Mouse (Mus musculus) left cerebral cortex, postnatal 10 days (tissue): ENCODE measurements around the gene Hexim1. TPM values are rescaled to one million over a fixed set of nuclear protein-coding genes. Genes with fewer than 3 reads are reported as not detected.

ENCODE experiments used
- DNase-seq, 2 experiments: peaks; one replicate each; pipeline ENCODE4 v3.0.0; 2021 to 2022; ENCODE audit warnings: low spot score in 2 of 2, mixed read lengths in 1 of 2; ENCODE audit errors: extremely low spot score in 1 of 2
- intact Hi-C: fragments of 180-260 bp; cut with DNase I; formaldehyde crosslinking; loops from one replicate; pipeline ENCODE4 v1.15.1; 2025
- total RNA-seq, 2 experiments: library from RNA; stranded (reverse); gene quantifications; 2 replicates each; pipeline ENCODE4 v1.2.3; 2021

Gene Hexim1
- total RNA-seq, 2 experiments from 2014 or later, result 31.8 to 33.9 TPM

- no peak for DNase-seq
- intact Hi-C loops, result no loop called here
These were observed 2.3 kb upstream of the Hexim1 start for GRCm38 (mm10) chr11:103113771-103114170.

GRCm38 (mm10) chr11:103114270-103114943 is 1.6 kb upstream of the Hexim1 start:
- intact Hi-C loops, result no loop called here
- no peak for DNase-seq

GRCm38 (mm10) chr11:103115163-103116007 is 646 bp upstream of the Hexim1 start:
- intact Hi-C loops, result loop anchor here (2.0 kb wide), 2 partner anchors 17 to 43 kb away; partner anchors contain the start of gene Hexim2
- DNase-seq, result peak; percentile 84 to 88

GRCm38 (mm10) chr11:103116959-103117590 is 1.0 kb downstream of the Hexim1 start:
- intact Hi-C loops, result loop anchor here (2.0 kb wide), 2 partner anchors 16 to 42 kb away; partner anchors contain the start of gene Hexim2
- DNase-seq, result peak; percentile 67 to 87

GRCm38 (mm10) chr11:103117591-103118009 is 1.6 kb downstream of the Hexim1 start:
- intact Hi-C loops, result loop anchor here (2.0 kb wide), 2 partner anchors 15 to 41 kb away; partner anchors contain the start of gene Hexim2

GRCm38 (mm10) chr11:103118866-103119265 is 2.8 kb downstream of the Hexim1 start:
- DNase-seq, result no peak
- intact Hi-C loops, result no loop called here

More at GRCm38 (mm10) chr11:103117591-103118009, 1.6 kb downstream of the Hexim1 start:
- peak in 1 of 2 experiments; percentile 66 for DNase-seq

GRCm38 (mm10) chr11:103119609-103120008 is 3.6 kb downstream of the Hexim1 start:
- intact Hi-C loops, result no loop called here
- no peak for DNase-seq

- intact Hi-C loops, result no loop called here
- DNase-seq, result no peak
These were observed 4.3 kb downstream of the Hexim1 start for GRCm38 (mm10) chr11:103120315-103120714.

GRCm38 (mm10) chr11:103131701-103132575 is 15.9 kb downstream of the Hexim1 start, which contains the start of gene Hexim2:
Hexim2 (plus strand) TSS chr11:103132429.
- DNase-seq, result peak; percentile 53 to 86
- intact Hi-C loops, result loop anchor here (2.0 kb wide), 1 partner anchor 15 kb away; the partner anchor contains the start of gene Hexim1

- peak; percentile 100 for DNase-seq
- intact Hi-C loops, result loop anchor here (2.0 kb wide), 1 partner anchor 16 kb away; the partner anchor contains the start of gene Hexim1
These were observed 16.8 kb downstream of the Hexim1 start for GRCm38 (mm10) chr11:103132576-103133455.

- intact Hi-C loops, result loop anchor here (2.0 kb wide), 1 partner anchor 17 kb away; the partner anchor contains the start of gene Hexim1
- no peak for DNase-seq
These were observed 17.6 kb downstream of the Hexim1 start for GRCm38 (mm10) chr11:103133456-103134185.

GRCm38 (mm10) chr11:103134221-103134620 is 18.2 kb downstream of the Hexim1 start:
- intact Hi-C loops, result no loop called here
- DNase-seq, result no peak

GRCm38 (mm10) chr11:103136039-103136577 is 20.1 kb downstream of the Hexim1 start:
- DNase-seq, result no peak
- intact Hi-C loops, result no loop called here

- intact Hi-C loops, result no loop called here
- no peak for DNase-seq
These were observed 24.1 kb downstream of the Hexim1 start for GRCm38 (mm10) chr11:103139951-103140762.

- peak in 1 of 2 experiments; percentile 24 for DNase-seq
- intact Hi-C loops, result no loop called here
These were observed 24.7 kb downstream of the Hexim1 start for GRCm38 (mm10) chr11:103140763-103141100.
